Mouse (Mus musculus) limb, embryonic 14.5 days (tissue): ENCODE measurements around the gene Gm17387. TPM values are rescaled to one million over a fixed set of nuclear protein-coding genes. Genes with fewer than 3 reads are reported as not detected.

ENCODE experiments used
- ATAC-seq: fragments of 200-750 bp; cut with Nextera tagmentation; 2 replicates; pipeline ENCODE4 v1.8.0; 2017; ENCODE audit warnings: low read depth, moderate number of reproducible peaks, moderate TSS enrichment; ENCODE audit not compliant: low FRiP score
- DNase-seq: peaks from one replicate; pipeline ENCODE4 v3.0.0-alpha.2; 2015; ENCODE audit warnings: low spot score
- H3K27ac ChIP-seq: fragments of 300-500 bp; sonication (generic); replicated peaks from 2 replicates; pipeline ENCODE4 v1.5.1; 2014; ENCODE audit warnings: low read depth, mild to moderate bottlenecking, low read length, moderate library complexity, mixed read lengths
- H3K27me3 ChIP-seq: fragments of 300-500 bp; sonication (generic); 2 replicates; pipeline ENCODE4 v1.6.1; 2014; ENCODE audit warnings: low read length, mixed read lengths; ENCODE audit not compliant: control insufficient read depth, insufficient read depth
- H3K36me3 ChIP-seq: fragments of 300-500 bp; sonication (generic); 2 replicates; pipeline ENCODE4 v1.6.1; 2014; ENCODE audit warnings: mild to moderate bottlenecking, low read length, moderate library complexity, mixed read lengths; ENCODE audit not compliant: control insufficient read depth, insufficient read depth
- H3K4me1 ChIP-seq: fragments of 300-500 bp; sonication (generic); 2 replicates; pipeline ENCODE4 v1.6.1; 2014; ENCODE audit warnings: antibody characterized with exemption, low read length, mixed read lengths; ENCODE audit not compliant: control insufficient read depth, insufficient read depth
- H3K4me2 ChIP-seq: fragments of 300-500 bp; sonication (generic); replicated peaks from 2 replicates; pipeline ENCODE4 v1.6.1; 2014; ENCODE audit warnings: low read depth, mild to moderate bottlenecking, low read length, moderate library complexity; ENCODE audit not compliant: severe bottlenecking
- H3K4me3 ChIP-seq: fragments of 300-500 bp; sonication (generic); replicated peaks from 2 replicates; pipeline ENCODE4 v1.5.1; 2014; ENCODE audit warnings: low read length
- H3K9ac ChIP-seq: fragments of 300-500 bp; sonication (generic); 2 replicates; pipeline ENCODE4 v1.6.1; 2014; ENCODE audit warnings: mild to moderate bottlenecking, low read depth, low read length, moderate library complexity; ENCODE audit not compliant: severe bottlenecking
- H3K9me3 ChIP-seq: fragments of 300-500 bp; sonication (generic); 2 replicates; pipeline ENCODE4 v1.6.1; 2016; ENCODE audit warnings: low read length; ENCODE audit not compliant: control insufficient read depth
- POLR2A ChIP-seq: fragments of 200-500 bp; IDR thresholded peaks from 2 replicates; pipeline ENCODE4 v1.8.0; 2012; ENCODE audit warnings: inconsistent platforms, mild to moderate bottlenecking, moderate library complexity, borderline replicate concordance; ENCODE audit not compliant: insufficient read depth, insufficient read length; ENCODE audit errors: extremely low read depth
- WGBS: fragments of 180-500 bp; shearing (Covaris S2); extraction: QIAGEN DNeasy Blood & Tissue Kit; methylation state at CpG from one replicate; pipeline ENCODE4 v1.1.7; 2014; 5-methylcytosine and 5-hydroxymethylcytosine counted together
- polyA plus RNA-seq, 2 experiments: library from polyadenylated mRNA; depleted of rRNA in 1 of 2; stranded (reverse) in 1 of 2; unstranded in 1 of 2; fragments of >200 nt; fragmentation: Nextera tagmentation in 1 of 2; extraction: Ambion mirVana in 1 of 2; gene quantifications; 2 replicates each; pipeline versions ENCODE4 v1.2.1 to v1.2.3; 2012 to 2014

Gene Gm17387
- polyA plus RNA-seq, 2 experiments: not detected

- H3K27ac ChIP-seq: peak within 1 kb of the TSS; percentile 19; the same call in 1 of the 2 replicates
- 1% methylated on average over 54 of the region's 72 CpGs for WGBS
- no peaks in the 10 kb centered on the region for H3K27me3 ChIP-seq
- H3K4me1 ChIP-seq: peaks cover 3% of the 10 kb centered on the region
- ATAC-seq (peak; percentile 95), DNase-seq (peak; percentile 83)
- peaks cover 26% of the 10 kb centered on the region for H3K36me3 ChIP-seq
- peak within 1 kb of the TSS; percentile 87 for H3K9ac ChIP-seq
- peak within 1 kb of the TSS; percentile 88 for H3K4me2 ChIP-seq
- no peak for TF ChIP-seq POLR2A
- H3K9me3 ChIP-seq: no peaks in the 10 kb centered on the region
- peak within 1 kb of the TSS; percentile 82 for H3K4me3 ChIP-seq
Observed at GRCm38 (mm10) chr7:141060426-141061242, 31.7 kb downstream of the Gm17387 start, which contains the start of gene B4galnt4. Gene B4galnt4 (plus strand): TSS chr7:141061104.

- ATAC-seq: peak; percentile 39; the same call in 1 of the 2 replicates
- peaks cover 32% of the 10 kb centered on the region for H3K36me3 ChIP-seq
Observed at GRCm38 (mm10) chr7:141061269-141061692, 32.4 kb downstream of the Gm17387 start.

GRCm38 (mm10) chr7:141062525-141062924 lies 33.6 kb downstream of the Gm17387 start:
- WGBS: 90% methylated on average over 7 of the region's 7 CpGs
- Histone ChIP-seq H3K4me1 (peaks cover 3% of the 10 kb centered on the region), H3K4me3 (no peak overlapping the region), H3K27ac (no peak overlapping the region), H3K4me2 (no peak overlapping the region), H3K9me3 (no peaks in the 10 kb centered on the region), H3K9ac (no peak overlapping the region), H3K27me3 (no peaks in the 10 kb centered on the region), H3K36me3 (peaks cover 32% of the 10 kb centered on the region)
- no peak for DNase-seq
- TF ChIP-seq POLR2A: no peak
- no peak for ATAC-seq

More at GRCm38 (mm10) chr7:141061269-141061692, 32.4 kb downstream of the Gm17387 start:
- peak overlapping the region; percentile 19; the same call in 1 of the 2 replicates for H3K27ac ChIP-seq
- H3K27me3 ChIP-seq: no peaks in the 10 kb centered on the region
- H3K9ac ChIP-seq: peak overlapping the region; percentile 87
- H3K4me3 ChIP-seq: peak overlapping the region; percentile 82
- peaks cover 3% of the 10 kb centered on the region for H3K4me1 ChIP-seq
- WGBS: 1% methylated on average over 24 of the region's 37 CpGs
- no peaks in the 10 kb centered on the region for H3K9me3 ChIP-seq
- no peak for DNase-seq
- TF ChIP-seq POLR2A: no peak
- peak overlapping the region; percentile 88 for H3K4me2 ChIP-seq

- Histone ChIP-seq H3K27me3 (no peaks in the 10 kb centered on the region), H3K9ac (no peak overlapping the region), H3K4me3 (no peak overlapping the region), H3K4me1 (peaks cover 3% of the 10 kb centered on the region), H3K4me2 (no peak overlapping the region), H3K9me3 (no peaks in the 10 kb centered on the region), H3K27ac (no peak overlapping the region), H3K36me3 (peaks cover 37% of the 10 kb centered on the region)
- no peak for TF ChIP-seq POLR2A
- DNase-seq (no peak), ATAC-seq (no peak)
- 90% methylated on average over 3 of the region's 3 CpGs for WGBS
Observed at GRCm38 (mm10) chr7:141063353-141063752, 34.4 kb downstream of the Gm17387 start.

GRCm38 (mm10) chr7:141064175-141064574 lies 35.2 kb downstream of the Gm17387 start:
- Histone ChIP-seq H3K4me3 (no peak overlapping the region), H3K4me2 (no peak overlapping the region), H3K36me3 (peaks cover 37% of the 10 kb centered on the region), H3K27ac (no peak overlapping the region), H3K9ac (no peak overlapping the region), H3K4me1 (peaks cover 3% of the 10 kb centered on the region), H3K9me3 (no peaks in the 10 kb centered on the region), H3K27me3 (no peaks in the 10 kb centered on the region)
- ATAC-seq (no peak), DNase-seq (no peak)
- 90% methylated on average over 7 of the region's 7 CpGs for WGBS
- TF ChIP-seq POLR2A: no peak
